In the genomic region with DNA sequence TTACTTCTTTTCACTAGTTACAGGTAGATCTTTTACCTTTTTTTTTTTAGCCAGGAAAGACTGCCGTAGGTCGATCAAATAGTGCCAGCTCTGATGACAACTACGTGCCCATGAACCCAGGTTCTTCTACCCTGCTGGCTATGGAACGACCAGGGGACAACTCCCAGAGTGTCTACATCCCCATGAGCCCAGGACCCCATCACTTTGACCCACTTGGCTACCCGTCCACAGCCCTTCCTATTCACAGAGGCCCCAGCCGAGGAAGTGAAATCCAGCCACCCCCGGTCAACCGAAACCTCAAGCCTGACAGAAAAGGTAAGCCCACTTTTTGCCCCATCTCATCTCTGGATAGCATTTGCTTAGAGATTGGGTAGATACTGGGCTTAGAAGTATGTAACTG, we compare ENCODE assay signal across 25 mouse cellular contexts. TPM values are rescaled to one million over a fixed set of nuclear protein-coding genes. Genes with fewer than 3 reads are reported as not detected.
DNase-seq lines count a peak whose midpoint lies in the region; ATAC-seq lines count a peak whose summit lies in the region.
"Had no signal": no experiment of that assay in that cellular context is flagged by ENCODE, and none has a peak within 500 bp of the region (broad histone marks: within the 10 kb centered on the region; RNA-seq: fewer than 3 reads in every experiment).

No protein-coding gene starts in this region.

- no peaks in the 10 kb centered on the region for H3K4me1 ChIP-seq in forebrain, embryonic 10.5 days
- no peaks in the 10 kb centered on the region for H3K4me1 ChIP-seq in forebrain, embryonic 11.5 days (replicated peaks; ENCODE audit: control insufficient read depth, insufficient read depth, low read length)
- H3K4me1 ChIP-seq: forebrain, embryonic 13.5 days; heart, embryonic 15.5 days; hindbrain, embryonic 15.5 days; limb, embryonic 13.5 days; neural tube, embryonic 13.5 days had no signal

- no peak for ATAC-seq in forebrain, embryonic 11.5 days (replicated peaks; ENCODE audit: low FRiP score)
- ATAC-seq in granulocyte monocyte progenitor cell, adult 5-6 weeks (replicated peaks; ENCODE audit: poor library complexity, severe bottlenecking), result peak; percentile 25; the same call in 1 of the 2 replicates
- ATAC-seq in frontal cortex, adult (ENCODE audit: low TSS enrichment), result no peak
- ATAC-seq: forebrain, embryonic 13.5 days; inflammation-experienced regulatory T-cells, adult 6 months; liver, embryonic 12.5 days; Patski had no signal

- no peaks in the 10 kb centered on the region for H3K27me3 ChIP-seq in forebrain, embryonic 10.5 days (ENCODE audit: poor library complexity, severe bottlenecking)
- H3K27me3 ChIP-seq in forebrain, embryonic 11.5 days (ENCODE audit: control insufficient read depth, insufficient read depth, low read length), result no peaks in the 10 kb centered on the region
- H3K27me3 ChIP-seq: forebrain, embryonic 13.5 days; heart, embryonic 15.5 days; hindbrain, embryonic 15.5 days; limb, embryonic 13.5 days; liver, embryonic 12.5 days; neural tube, embryonic 13.5 days; Patski had no signal

- H3K27ac ChIP-seq in forebrain, embryonic 10.5 days, result no peak overlapping the region
- H3K27ac ChIP-seq in forebrain, embryonic 11.5 days (ENCODE audit: low read depth, low read length), result no peak overlapping the region
- H3K27ac ChIP-seq: forebrain, embryonic 13.5 days; heart, embryonic 15.5 days; hindbrain, embryonic 15.5 days; left cerebral cortex, adult 2 months; limb, embryonic 13.5 days; liver, embryonic 12.5 days; neural tube, embryonic 13.5 days had no signal

- H3K36me3 ChIP-seq in forebrain, embryonic 10.5 days (replicated peaks), result peaks cover 17% of the 10 kb centered on the region
- H3K36me3 ChIP-seq in forebrain, embryonic 11.5 days (ENCODE audit: control insufficient read depth, insufficient read depth, low read length), result no peaks in the 10 kb centered on the region

- H3K4me3 ChIP-seq in forebrain, embryonic 10.5 days, result no peak overlapping the region
- no peak overlapping the region for H3K4me3 ChIP-seq in forebrain, embryonic 11.5 days (ENCODE audit: low read depth, low read length)
- H3K4me3 ChIP-seq: erythroblast, embryonic 14.5 days; forebrain, embryonic 13.5 days; heart, embryonic 15.5 days; hindbrain, embryonic 15.5 days; left cerebral cortex, adult 2 months; limb, embryonic 13.5 days; liver, embryonic 12.5 days; neural tube, embryonic 13.5 days had no signal

- H3K4me2 ChIP-seq in forebrain, embryonic 11.5 days (ENCODE audit: low read depth, low read length, severe bottlenecking), result no peak overlapping the region
- H3K4me2 ChIP-seq: forebrain, embryonic 13.5 days; heart, embryonic 15.5 days; hindbrain, embryonic 15.5 days; limb, embryonic 13.5 days; liver, embryonic 12.5 days; neural tube, embryonic 13.5 days had no signal

- no peak overlapping the region for H3K9ac ChIP-seq in forebrain, embryonic 11.5 days (ENCODE audit: low read length)
- H3K9ac ChIP-seq: forebrain, embryonic 13.5 days; heart, embryonic 15.5 days; hindbrain, embryonic 15.5 days; limb, embryonic 13.5 days; liver, embryonic 12.5 days; neural tube, embryonic 13.5 days had no signal

- H3K9me3 ChIP-seq in forebrain, embryonic 10.5 days, result no peaks in the 10 kb centered on the region
- H3K9me3 ChIP-seq in forebrain, embryonic 11.5 days (ENCODE audit: control insufficient read depth, low read length), result no peaks in the 10 kb centered on the region
- H3K9me3 ChIP-seq: forebrain, embryonic 13.5 days; heart, embryonic 15.5 days; hindbrain, embryonic 15.5 days; limb, embryonic 13.5 days; liver, embryonic 12.5 days; neural tube, embryonic 13.5 days had no signal

- 86% methylated on average over 8 of the region's 8 CpGs for WGBS in forebrain, embryonic 10.5 days
- WGBS in forebrain, embryonic 11.5 days, result 87% methylated on average over 8 of the region's 8 CpGs

- DNase-seq in forebrain, embryonic 10.5 days (ENCODE audit: extremely low spot score, low spot score), result peak; percentile 3
- DNase-seq in forebrain, embryonic 11.5 days (ENCODE audit: low spot score), result no peak
- peak; percentile 2 for DNase-seq in layer of hippocampus, adult 11-12 months (ENCODE audit: low spot score)
- DNase-seq in layer of hippocampus, postnatal 36 days, result no peak
- peak; percentile 0 for DNase-seq in ovary, adult 18-20 months (ENCODE audit: low spot score)
- DNase-seq in ovary, postnatal 14 days (ENCODE audit: low spot score), result no peak
- DNase-seq: cerebellum, adult 2 months; cerebellum, postnatal 14 days; kidney, adult 11 months; kidney, postnatal 14 days; lung, adult 18-20 months; lung, postnatal 10 days; right cerebral cortex, adult 18-20 months had no signal

RNA-seq across cellular contexts. Expression of a gene that starts 30.5 kb away (rescaled TPM):
- 0.83 and 1.7 TPM in 2 replicates for polyA plus RNA-seq in forebrain, embryonic 10.5 days (2016; fragmentation: Nextera tagmentation; extraction: Ambion mirVana)
- polyA plus RNA-seq in forebrain, embryonic 11.5 days (2014; fragmentation: Nextera tagmentation; extraction: Ambion mirVana), result 2.8 and 2.9 TPM in 2 replicates
- total RNA-seq in layer of hippocampus, postnatal 36 days (2021), result 10 to 100 TPM; 12.9 to 14.1 TPM
- total RNA-seq in granulocyte monocyte progenitor cell, adult 5-6 weeks (2014; fragmentation: Nextera tagmentation), result 0.30 TPM in 1 of 2 replicates, not detected in the other
- 0.04 TPM in 1 of 2 replicates, not detected in the other for total RNA-seq in granulocyte monocyte progenitor cell, adult 5-6 weeks (2017)

RNA-seq across cellular contexts. Expression of a gene that starts 30.8 kb away (rescaled TPM):
- polyA plus RNA-seq in forebrain, embryonic 10.5 days (2016; fragmentation: Nextera tagmentation; extraction: Ambion mirVana), result 3.7 and 3.9 TPM in 2 replicates
- 4.7 and 4.8 TPM in 2 replicates for polyA plus RNA-seq in forebrain, embryonic 11.5 days (2014; fragmentation: Nextera tagmentation; extraction: Ambion mirVana)
- 10 to 100 TPM; 13.8 to 15.6 TPM for total RNA-seq in layer of hippocampus, postnatal 36 days (2021)
- total RNA-seq in granulocyte monocyte progenitor cell, adult 5-6 weeks (2014; fragmentation: Nextera tagmentation), result 1.3 and 2.1 TPM in 2 replicates
- total RNA-seq in granulocyte monocyte progenitor cell, adult 5-6 weeks (2017), result 0.10 and 1.7 TPM in 2 replicates
- polyA plus RNA-seq: erythroblast, embryonic 14.5 days had no signal

Comparison
In these comparisons a context has a peak if more than half of its experiments do, and no peak if none do; other contexts are left out.
1. DNase-seq: peak in forebrain, embryonic 10.5 days (single experiment), layer of hippocampus, adult 11-12 months (single experiment) and ovary, adult 18-20 months (single experiment); none in forebrain, embryonic 11.5 days (single experiment), layer of hippocampus, postnatal 36 days (0 of 2) and ovary, postnatal 14 days (single experiment).
2. RNA of a gene that starts 30.5 kb away (total RNA-seq): 12.9 to 14.1 TPM in layer of hippocampus, postnatal 36 days; 0.04 to 0.30 TPM in granulocyte monocyte progenitor cell, adult 5-6 weeks; every median in the first group is over 10 times any median in the second.
3. RNA of a gene that starts 30.8 kb away (total RNA-seq): 13.8 to 15.6 TPM in layer of hippocampus, postnatal 36 days; 0.10 to 2.1 TPM in granulocyte monocyte progenitor cell, adult 5-6 weeks; every median in the first group is over 4 times any median in the second.